Mouse (Mus musculus) cerebellum, adult 2 months (tissue): ENCODE measurements around the gene Fzd9. TPM values are rescaled to one million over a fixed set of nuclear protein-coding genes. Genes with fewer than 3 reads are reported as not detected.

Experiments used
- DNase-seq, 2 experiments: peaks; one replicate each; pipeline ENCODE4 v3.0.0; 2021
- H3K27ac ChIP-seq: fragments of 200-500 bp; 2 replicates; pipeline ENCODE4 v1.5.1; 2012; ENCODE audit warnings: low read length, control low read depth, inconsistent platforms; ENCODE audit not compliant: insufficient read depth
- H3K27me3 ChIP-seq: fragments of 200-500 bp; 2 replicates; pipeline ENCODE4 v1.6.1; 2012; ENCODE audit warnings: inconsistent platforms, mild to moderate bottlenecking, low read length, moderate library complexity; ENCODE audit not compliant: control insufficient read depth, insufficient read depth
- H3K4me1 ChIP-seq: fragments of 200-500 bp; 2 replicates; pipeline ENCODE4 v1.6.1; 2011; ENCODE audit warnings: low read length; ENCODE audit not compliant: control insufficient read depth, insufficient read depth
- H3K4me3 ChIP-seq: fragments of 200-500 bp; replicated peaks from 2 replicates; pipeline ENCODE3; 2011; ENCODE audit warnings: mild to moderate bottlenecking, low read depth, low read length, control low read depth; ENCODE audit not compliant: insufficient read depth
- CTCF ChIP-seq: fragments of 200-500 bp; IDR thresholded peaks from 2 replicates; pipeline ENCODE4 v1.5.1; 2011; ENCODE audit warnings: low read depth, mild to moderate bottlenecking, control low read depth, low read length, moderate library complexity, borderline replicate concordance; ENCODE audit not compliant: insufficient read depth
- POLR2A ChIP-seq: fragments of 200-500 bp; IDR thresholded peaks from 2 replicates; pipeline ENCODE4 v1.6.1; 2011; ENCODE audit warnings: low read length, control low read depth, borderline replicate concordance; ENCODE audit not compliant: insufficient read depth
- WGBS: fragments of 180-500 bp; shearing (Covaris S2); methylation state at CpG from one replicate; pipeline ENCODE4 v1.1.7; 2018; 5-methylcytosine and 5-hydroxymethylcytosine counted together
- polyA plus RNA-seq: library from polyadenylated mRNA; depleted of rRNA; stranded (reverse); fragments of >200 nt; gene quantifications from 2 replicates; pipeline ENCODE4 v1.2.3, GENCODE M21; 2012

The Fzd9 gene
- polyA plus RNA-seq, 1 experiment, result 10.1 TPM

DNA sequence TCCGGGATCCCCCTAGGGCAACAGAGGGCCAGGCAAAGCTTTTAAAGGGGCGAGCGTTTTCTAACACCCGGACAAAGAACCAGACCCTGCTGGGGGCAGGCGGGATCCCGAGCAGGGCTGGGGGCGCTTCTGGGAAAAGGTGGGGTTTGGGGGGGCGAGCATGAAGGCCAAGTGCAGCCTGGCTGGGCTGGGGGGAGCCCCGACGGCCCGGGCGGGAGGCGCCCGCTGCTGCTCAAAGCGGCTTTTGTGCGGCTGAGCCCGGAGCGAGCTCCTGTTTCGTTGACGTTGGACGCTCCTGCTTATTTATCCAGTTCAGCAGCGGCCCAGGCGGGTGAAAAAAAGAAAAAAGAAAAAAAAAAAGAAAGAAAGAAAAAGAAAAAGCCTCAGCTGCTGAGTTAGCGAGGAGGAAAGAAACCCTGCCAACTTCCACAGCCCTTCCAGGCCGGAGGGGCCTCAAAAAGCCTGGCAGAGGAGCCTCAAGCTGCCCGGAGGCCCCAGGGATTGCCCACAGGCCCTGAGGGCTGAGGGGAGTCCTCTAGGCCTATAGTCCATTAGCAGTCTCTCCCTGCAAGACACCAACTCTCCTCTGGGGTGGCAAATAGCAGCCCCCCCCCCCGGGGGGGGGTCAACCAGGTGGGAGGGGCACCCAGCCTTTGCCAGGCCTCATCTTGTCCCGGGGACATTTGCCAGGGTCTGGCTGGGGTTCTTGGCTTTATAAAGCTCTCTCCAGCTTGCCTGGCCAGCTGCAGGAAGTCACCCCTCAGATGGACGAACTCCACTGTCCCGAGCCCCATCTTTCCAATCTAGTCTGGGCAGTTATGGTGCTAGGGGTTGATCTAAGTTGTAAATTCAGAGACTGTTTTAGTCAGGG lies 7.5 kb upstream of the Fzd9 start:
- 10% methylated on average over 30 of the region's 30 CpGs for WGBS

DNA sequence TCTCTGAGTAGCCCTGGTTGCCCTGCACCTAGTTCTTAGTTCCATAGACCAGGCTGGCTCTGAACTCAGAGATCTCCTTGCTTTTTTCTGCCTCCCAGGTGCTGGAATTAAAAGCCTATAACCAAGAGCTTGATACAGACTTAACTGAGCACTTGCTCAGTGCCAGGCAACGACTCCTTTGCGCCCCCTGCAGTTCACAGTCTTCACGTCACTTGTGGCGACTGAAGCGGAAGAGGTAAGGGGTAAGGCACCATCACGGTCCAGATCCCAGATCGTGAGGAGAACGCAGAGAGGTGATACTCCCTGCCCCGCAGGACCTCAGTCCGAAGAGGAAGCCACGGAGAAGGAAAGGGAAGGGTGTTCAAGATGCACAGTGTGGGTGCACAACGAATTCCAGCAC lies 6.5 kb upstream of the Fzd9 start:
- Histone ChIP-seq H3K4me3 (no peak overlapping the region), H3K27ac (no peak overlapping the region)

More for the DNA sequence above, 7.5 kb upstream of the Fzd9 start:
- TF ChIP-seq CTCF (no peak), POLR2A (no peak)
- no peaks in the 10 kb centered on the region for H3K4me1 ChIP-seq
- peak overlapping the region; percentile 36; the same call in 1 of the 2 replicates for H3K27ac ChIP-seq
- peak in 1 of 2 experiments; percentile 23 for DNase-seq
- H3K4me3 ChIP-seq, result no peak overlapping the region
- H3K27me3 ChIP-seq, result no peaks in the 10 kb centered on the region; the same call in 1 of the 2 replicates

DNA sequence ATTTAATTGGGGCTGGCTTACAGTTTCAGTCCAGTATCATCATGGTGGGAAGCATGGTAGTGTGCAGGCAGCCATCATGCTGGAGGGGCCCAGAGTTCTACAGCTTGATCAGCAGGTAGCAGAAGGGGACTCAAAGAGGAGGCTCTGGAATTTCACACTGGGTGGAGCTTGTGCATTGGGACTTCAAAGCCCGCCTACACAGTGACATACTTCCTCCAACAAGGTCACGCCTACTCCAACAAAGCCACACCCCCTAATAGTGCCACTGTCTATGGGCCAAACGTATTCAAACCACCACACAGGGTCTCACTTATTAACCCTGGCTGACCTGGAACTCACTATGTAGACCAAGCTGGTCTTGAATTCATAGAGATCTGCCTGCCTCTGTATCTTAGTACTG lies 5.1 kb upstream of the Fzd9 start:
- H3K27me3 ChIP-seq, result no peaks in the 10 kb centered on the region; the same call in 1 of the 2 replicates
- H3K27ac ChIP-seq, result no peak overlapping the region
- TF ChIP-seq CTCF, result no peak
- no peak for TF ChIP-seq POLR2A
- H3K4me3 ChIP-seq, result no peak overlapping the region
- WGBS, result 95% methylated on average over 3 of the region's 3 CpGs
- H3K4me1 ChIP-seq, result no peaks in the 10 kb centered on the region
- DNase-seq, result no peak

More for the DNA sequence above, 6.5 kb upstream of the Fzd9 start:
- 70% methylated on average over 12 of the region's 12 CpGs for WGBS
- H3K27me3 ChIP-seq, result no peaks in the 10 kb centered on the region; the same call in 1 of the 2 replicates
- DNase-seq, result no peak
- TF ChIP-seq POLR2A (no peak), CTCF (no peak; the same call in 1 of the 2 replicates)
- no peaks in the 10 kb centered on the region for H3K4me1 ChIP-seq

DNA sequence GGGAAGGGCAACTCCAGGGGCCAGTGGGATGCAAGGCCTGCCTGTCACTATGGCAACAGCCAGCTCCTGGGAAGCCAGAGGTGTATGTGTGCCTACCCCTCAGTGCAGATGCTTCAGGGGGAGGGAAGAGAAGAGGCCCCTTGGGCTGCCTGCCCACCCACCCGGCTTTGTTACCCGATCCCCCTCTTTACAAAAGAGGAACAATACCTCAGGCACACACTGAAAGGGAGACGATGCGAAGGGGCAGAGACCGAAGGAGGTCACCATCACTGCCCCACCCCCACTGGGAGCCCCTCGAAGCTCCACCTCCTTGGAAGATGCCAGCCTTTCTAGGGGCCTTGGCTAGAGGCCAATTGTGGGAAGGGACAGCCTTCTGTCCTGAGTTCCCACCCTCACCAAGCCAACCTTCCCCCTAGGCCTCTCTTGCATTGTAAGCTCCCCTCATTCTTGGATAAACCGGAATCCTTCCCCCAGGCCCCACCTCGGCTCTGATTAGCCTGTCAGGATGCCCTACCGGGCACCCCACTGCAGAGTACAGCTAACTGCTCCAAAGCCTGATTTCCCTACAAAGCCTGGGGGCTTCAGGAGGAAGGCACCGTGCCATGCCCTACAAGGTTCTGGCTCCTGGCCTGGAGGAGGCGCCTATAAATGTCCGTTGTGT lies 2.8 kb upstream of the Fzd9 start:
- Histone ChIP-seq H3K27ac (no peak overlapping the region), H3K27me3 (no peaks in the 10 kb centered on the region; the same call in 1 of the 2 replicates), H3K4me3 (no peak overlapping the region), H3K4me1 (peaks cover 5% of the 10 kb centered on the region; the same call in 1 of the 2 replicates)
- WGBS, result 15% methylated on average over 12 of the region's 12 CpGs
- TF ChIP-seq POLR2A (no peak), CTCF (no peak)
- no peak for DNase-seq

DNA sequence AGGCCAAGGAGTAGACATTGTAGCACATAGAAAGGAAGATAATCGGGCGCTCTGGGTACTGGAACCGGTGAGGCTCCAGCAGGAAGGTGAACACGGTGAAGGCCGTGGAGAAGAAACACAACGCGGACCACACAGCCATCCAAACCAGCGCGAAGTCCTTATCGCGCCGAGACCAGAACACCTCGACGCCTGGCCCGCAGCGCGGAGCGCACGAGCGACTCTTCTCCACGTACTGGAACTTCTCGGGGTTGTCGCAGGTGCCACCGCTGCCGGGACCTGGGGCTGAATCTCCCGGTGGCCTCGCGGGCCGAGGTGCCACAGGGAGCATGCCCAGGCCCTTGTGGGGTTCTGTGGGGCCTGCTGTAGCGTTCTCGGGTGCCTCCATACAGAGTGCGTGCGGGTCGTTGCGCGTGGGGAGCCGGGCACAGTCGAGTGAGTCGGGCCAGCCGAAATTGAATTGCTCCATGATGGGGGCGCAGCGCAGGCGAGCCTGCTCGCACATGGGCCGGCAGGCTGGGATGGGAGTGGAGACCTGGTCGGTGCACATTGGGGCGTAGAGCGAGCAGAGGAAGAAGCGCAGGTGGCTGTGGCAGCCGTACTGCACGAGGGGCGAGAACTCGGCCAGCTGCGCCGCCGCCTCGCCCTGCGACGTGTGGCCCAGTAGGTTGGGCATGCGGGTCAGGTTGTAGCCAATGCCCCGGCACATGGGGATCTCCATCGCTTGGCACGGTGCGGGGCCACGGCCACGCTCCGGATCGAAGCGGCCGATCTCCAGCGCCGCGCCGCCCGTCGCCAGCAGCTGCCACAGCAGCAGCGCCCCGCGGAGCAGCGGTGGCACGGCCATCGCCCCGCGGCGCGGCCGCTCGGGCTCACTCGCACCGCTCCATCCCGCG lies 598 bp downstream of the Fzd9 start:
- DNase-seq, result no peak
- TF ChIP-seq POLR2A (no peak), CTCF (no peak)
- no peak overlapping the region for H3K27ac ChIP-seq
- 2% methylated on average over 92 of the region's 92 CpGs for WGBS
- peak overlapping the region; percentile 21 for H3K4me3 ChIP-seq
- H3K4me1 ChIP-seq, result peaks cover 5% of the 10 kb centered on the region; the same call in 1 of the 2 replicates
- no peaks in the 10 kb centered on the region; the same call in 1 of the 2 replicates for H3K27me3 ChIP-seq

DNA sequence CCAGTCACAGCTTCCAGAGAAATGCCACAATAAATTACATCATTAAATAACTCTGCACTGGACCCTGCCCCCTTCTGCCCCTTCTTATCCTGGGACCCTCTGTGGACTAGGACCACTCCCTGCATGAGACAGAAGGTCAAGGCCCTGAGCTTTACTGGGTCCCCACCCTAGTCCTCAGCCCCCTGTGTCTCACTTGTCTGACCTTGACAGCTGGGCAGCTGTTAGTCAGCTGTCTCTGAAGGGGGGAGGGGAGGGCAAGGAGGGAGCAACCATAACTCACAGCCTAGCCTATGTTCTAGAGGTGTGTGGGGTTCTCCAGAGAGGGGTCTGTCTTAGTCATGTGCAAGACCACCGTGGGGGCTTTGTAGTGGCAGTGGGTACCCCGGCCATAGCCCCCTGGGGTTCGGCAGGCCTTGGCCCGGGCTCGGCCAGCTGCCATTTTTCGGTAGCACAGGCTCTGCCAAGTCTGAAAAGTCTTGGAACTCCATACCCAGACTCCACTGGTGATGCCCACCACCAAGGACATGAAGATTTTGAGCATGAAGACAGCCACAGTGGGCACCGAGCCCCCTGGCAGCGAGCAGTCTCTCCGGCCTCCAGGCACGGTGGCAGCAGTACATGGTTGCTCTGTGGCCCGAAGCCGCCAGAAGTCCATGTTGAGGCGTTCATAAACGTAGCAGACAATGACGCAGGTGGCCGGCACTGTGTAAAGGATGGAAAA lies 1.9 kb downstream of the Fzd9 start:
- Histone ChIP-seq H3K27me3 (no peaks in the 10 kb centered on the region; the same call in 1 of the 2 replicates), H3K4me1 (peaks cover 5% of the 10 kb centered on the region; the same call in 1 of the 2 replicates), H3K4me3 (no peak overlapping the region), H3K27ac (no peak overlapping the region)
- TF ChIP-seq POLR2A (no peak), CTCF (no peak)
- WGBS, result 13% methylated on average over 16 of the region's 16 CpGs
- no peak for DNase-seq

DNA sequence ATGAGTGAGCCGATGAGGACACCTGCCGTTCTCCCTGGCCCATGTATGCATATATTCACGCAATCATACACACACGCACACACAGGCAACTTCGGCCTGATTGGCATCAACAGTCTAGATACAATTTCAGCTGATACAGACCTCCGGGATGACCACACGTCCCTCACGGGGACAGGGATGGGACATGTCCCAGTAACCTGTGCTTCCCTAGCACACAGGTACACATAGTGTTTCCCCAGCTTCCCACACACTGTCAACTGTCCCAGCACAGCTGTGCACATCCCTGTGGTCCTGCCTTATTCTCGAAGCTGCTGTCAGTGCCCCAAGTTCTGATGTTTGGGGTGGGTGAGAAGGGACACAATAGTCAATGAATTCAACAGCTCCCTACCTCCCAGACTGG lies 3.7 kb downstream of the Fzd9 start:
- no peaks in the 10 kb centered on the region; the same call in 1 of the 2 replicates for H3K27me3 ChIP-seq
- WGBS, result 57% methylated on average over 9 of the region's 9 CpGs
- no peak for TF ChIP-seq POLR2A
- TF ChIP-seq CTCF, result no peak
- no peak overlapping the region for H3K27ac ChIP-seq
- DNase-seq, result no peak
- H3K4me3 ChIP-seq, result no peak overlapping the region
- peaks cover 8% of the 10 kb centered on the region for H3K4me1 ChIP-seq
